Mouse (Mus musculus): ENCODE measurements at regions not wholly inside any gene's neighbourhood (a gene's known extent, or its start where the extent isn't known, plus 50 kb on each side); places are given as distances from the start of the nearest gene placed in this dataset.

GRCm38 (mm10) chr11:44261657-44262056 is 138.2 kb upstream of the Il12b start:
- no peak overlapping the region for H3K27ac ChIP-seq (ENCODE audit: control insufficient read depth, insufficient read depth, low read depth, low read length)
- no peaks in the 10 kb centered on the region for H3K36me3 ChIP-seq (ENCODE audit: control insufficient read depth, insufficient read depth, low read length)
- H3K27me3 ChIP-seq (ENCODE audit: control insufficient read depth, insufficient read depth, low read length) = no peaks in the 10 kb centered on the region
- H3K4me1 ChIP-seq (ENCODE audit: control insufficient read depth, insufficient read depth, low read length) = no peaks in the 10 kb centered on the region
- no peak for TF ChIP-seq POLR2A (IDR thresholded peaks at IDR 0.05; ENCODE audit: control insufficient read depth, low read depth, low read length)
- TF ChIP-seq CTCF (IDR thresholded peaks at IDR 0.05; ENCODE audit: control insufficient read depth, insufficient read depth, insufficient replicate concordance, low read depth, low read length) = no peak
- H3K4me3 ChIP-seq (ENCODE audit: control insufficient read depth, low read depth, low read length) = no peak overlapping the region

GRCm38 (mm10) chr11:44262571-44262970 is 137.3 kb upstream of the Il12b start:
- Histone ChIP-seq H3K4me1 (ENCODE audit: control insufficient read depth, insufficient read depth, low read length) (no peaks in the 10 kb centered on the region), H3K27ac (ENCODE audit: control insufficient read depth, insufficient read depth, low read depth, low read length) (no peak overlapping the region)
- TF ChIP-seq POLR2A (IDR thresholded peaks at IDR 0.05; ENCODE audit: control insufficient read depth, low read depth, low read length) = no peak
- no peak for TF ChIP-seq CTCF (IDR thresholded peaks at IDR 0.05; ENCODE audit: control insufficient read depth, insufficient read depth, insufficient replicate concordance, low read depth, low read length)

GRCm38 (mm10) chr11:44272268-44272667 is 127.6 kb upstream of the Il12b start:
- Histone ChIP-seq H3K27me3 (ENCODE audit: control insufficient read depth, insufficient read depth, low read length) (no peaks in the 10 kb centered on the region), H3K4me1 (ENCODE audit: control insufficient read depth, insufficient read depth, low read length) (no peaks in the 10 kb centered on the region), H3K27ac (ENCODE audit: control insufficient read depth, insufficient read depth, low read depth, low read length) (no peak overlapping the region), H3K36me3 (ENCODE audit: control insufficient read depth, insufficient read depth, low read length) (no peaks in the 10 kb centered on the region), H3K4me3 (ENCODE audit: control insufficient read depth, low read depth, low read length) (no peak overlapping the region)
- TF ChIP-seq CTCF (IDR thresholded peaks at IDR 0.05; ENCODE audit: control insufficient read depth, insufficient read depth, insufficient replicate concordance, low read depth, low read length) (no peak), POLR2A (IDR thresholded peaks at IDR 0.05; ENCODE audit: control insufficient read depth, low read depth, low read length) (no peak)

More at GRCm38 (mm10) chr11:44262571-44262970, 137.3 kb upstream of the Il12b start:
- H3K4me3 ChIP-seq (ENCODE audit: control insufficient read depth, low read depth, low read length) = no peak overlapping the region
- H3K36me3 ChIP-seq (ENCODE audit: control insufficient read depth, insufficient read depth, low read length) = no peaks in the 10 kb centered on the region
- H3K27me3 ChIP-seq (ENCODE audit: control insufficient read depth, insufficient read depth, low read length) = no peaks in the 10 kb centered on the region

GRCm38 (mm10) chr11:44278521-44279208 is 121.2 kb upstream of the Il12b start:
- TF ChIP-seq POLR2A (IDR thresholded peaks at IDR 0.05; ENCODE audit: control insufficient read depth, low read depth, low read length) (no peak), CTCF (IDR thresholded peaks at IDR 0.05; ENCODE audit: control insufficient read depth, insufficient read depth, insufficient replicate concordance, low read depth, low read length) (no peak)
- Histone ChIP-seq H3K4me3 (ENCODE audit: control insufficient read depth, low read depth, low read length) (no peak overlapping the region), H3K4me1 (ENCODE audit: control insufficient read depth, insufficient read depth, low read length) (no peaks in the 10 kb centered on the region), H3K36me3 (ENCODE audit: control insufficient read depth, insufficient read depth, low read length) (no peaks in the 10 kb centered on the region), H3K27ac (ENCODE audit: control insufficient read depth, insufficient read depth, low read depth, low read length) (no peak overlapping the region), H3K27me3 (ENCODE audit: control insufficient read depth, insufficient read depth, low read length) (no peaks in the 10 kb centered on the region)

GRCm38 (mm10) chr11:44285961-44286360 is 113.9 kb upstream of the Il12b start:
- Histone ChIP-seq H3K4me3 (ENCODE audit: control insufficient read depth, low read depth, low read length) (no peak overlapping the region), H3K4me1 (ENCODE audit: control insufficient read depth, insufficient read depth, low read length) (no peaks in the 10 kb centered on the region), H3K36me3 (ENCODE audit: control insufficient read depth, insufficient read depth, low read length) (no peaks in the 10 kb centered on the region), H3K27ac (ENCODE audit: control insufficient read depth, insufficient read depth, low read depth, low read length) (no peak overlapping the region), H3K27me3 (ENCODE audit: control insufficient read depth, insufficient read depth, low read length) (no peaks in the 10 kb centered on the region)
- no peak for TF ChIP-seq POLR2A (IDR thresholded peaks at IDR 0.05; ENCODE audit: control insufficient read depth, low read depth, low read length)
- no peak for TF ChIP-seq CTCF (IDR thresholded peaks at IDR 0.05; ENCODE audit: control insufficient read depth, insufficient read depth, insufficient replicate concordance, low read depth, low read length)

GRCm38 (mm10) chr11:44288825-44289224 is 111.0 kb upstream of the Il12b start:
- H3K4me3 ChIP-seq (ENCODE audit: control insufficient read depth, low read depth, low read length) = no peak overlapping the region
- H3K27ac ChIP-seq (ENCODE audit: control insufficient read depth, insufficient read depth, low read depth, low read length) = no peak overlapping the region
- no peaks in the 10 kb centered on the region for H3K4me1 ChIP-seq (ENCODE audit: control insufficient read depth, insufficient read depth, low read length)
- no peaks in the 10 kb centered on the region for H3K36me3 ChIP-seq (ENCODE audit: control insufficient read depth, insufficient read depth, low read length)
- no peaks in the 10 kb centered on the region for H3K27me3 ChIP-seq (ENCODE audit: control insufficient read depth, insufficient read depth, low read length)
- TF ChIP-seq CTCF (IDR thresholded peaks at IDR 0.05; ENCODE audit: control insufficient read depth, insufficient read depth, insufficient replicate concordance, low read depth, low read length) = no peak
- no peak for TF ChIP-seq POLR2A (IDR thresholded peaks at IDR 0.05; ENCODE audit: control insufficient read depth, low read depth, low read length)

GRCm38 (mm10) chr11:44303786-44304185 is 96.1 kb upstream of the Il12b start:
- no peaks in the 10 kb centered on the region for H3K4me1 ChIP-seq (ENCODE audit: control insufficient read depth, insufficient read depth, low read length)
- TF ChIP-seq POLR2A (IDR thresholded peaks at IDR 0.05; ENCODE audit: control insufficient read depth, low read depth, low read length) (no peak), CTCF (IDR thresholded peaks at IDR 0.05; ENCODE audit: control insufficient read depth, insufficient read depth, insufficient replicate concordance, low read depth, low read length) (no peak)
- no peak overlapping the region for H3K27ac ChIP-seq (ENCODE audit: control insufficient read depth, insufficient read depth, low read depth, low read length)
- no peaks in the 10 kb centered on the region for H3K27me3 ChIP-seq (ENCODE audit: control insufficient read depth, insufficient read depth, low read length)
- H3K4me3 ChIP-seq (ENCODE audit: control insufficient read depth, low read depth, low read length) = no peak overlapping the region
- H3K36me3 ChIP-seq (ENCODE audit: control insufficient read depth, insufficient read depth, low read length) = no peaks in the 10 kb centered on the region
